Mouse (Mus musculus) thymus, postnatal 0 days (tissue): ENCODE measurements around the gene Sh3bgrl3. TPM values are rescaled to one million over a fixed set of nuclear protein-coding genes. Genes with fewer than 3 reads are reported as not detected.
A peak's percentile ranks its signal among the peaks of the same experiment; 100 is the strongest.
"Not testable (repeated sequence)": the region's sequence is repeated elsewhere in the genome, so short reads cannot be mapped to it uniquely, and the experiment has no call there.

Experiments used
- DNase-seq: peaks from one replicate; pipeline ENCODE4 v3.0.0-alpha.2; 2015; ENCODE audit warnings: low spot score
- polyA plus RNA-seq: library from polyadenylated mRNA; unstranded; fragments of >200 nt; fragmentation: Nextera tagmentation; extraction: Ambion mirVana; gene quantifications from 2 replicates; pipeline ENCODE4 v1.2.1, GENCODE M21; 2015

Gene Sh3bgrl3
- polyA plus RNA-seq: 1,143 and 1,161 TPM in 2 replicates

DNA sequence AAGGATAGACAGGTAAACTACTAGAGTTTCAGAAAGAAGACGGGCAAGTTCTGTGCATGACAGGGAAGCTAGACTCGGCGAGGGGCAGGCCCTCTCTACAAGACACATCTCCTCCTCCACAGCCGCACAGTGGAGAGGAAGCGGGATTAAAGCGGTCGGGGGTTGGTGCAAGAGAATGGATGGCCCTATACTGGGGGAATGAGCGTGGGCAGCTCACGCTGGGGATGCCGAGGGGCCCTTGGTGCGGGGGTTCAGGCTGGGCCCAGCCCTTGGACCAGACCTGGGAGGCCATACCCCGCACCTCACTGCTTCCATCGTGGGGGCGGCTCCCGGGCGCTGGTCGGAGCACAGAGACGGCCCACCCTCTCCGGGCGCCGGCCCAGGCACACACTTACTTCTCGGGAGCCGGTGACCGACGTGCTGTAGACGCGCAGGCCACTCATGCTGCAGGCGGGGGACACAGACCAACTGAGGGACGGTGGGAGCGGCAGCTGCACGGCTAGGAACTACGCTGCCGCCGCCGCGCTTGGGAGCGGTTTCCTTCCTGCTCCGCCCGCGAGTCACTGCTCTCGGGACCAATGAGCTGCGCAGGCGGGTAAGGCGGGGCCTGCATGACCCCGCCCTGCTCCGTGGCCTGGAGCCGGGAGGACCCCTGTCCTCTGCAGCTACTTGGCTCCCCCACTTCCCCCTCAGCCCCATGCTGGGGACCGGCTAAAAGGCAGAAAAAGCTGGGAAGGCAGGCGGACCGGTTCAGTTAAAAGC is at the start of gene Sh3bgrl3:
TSS of gene Sh3bgrl3 (minus strand) at position 569 of the 762 bp plus-strand sequence.
- DNase-seq: peak; percentile 92

DNA sequence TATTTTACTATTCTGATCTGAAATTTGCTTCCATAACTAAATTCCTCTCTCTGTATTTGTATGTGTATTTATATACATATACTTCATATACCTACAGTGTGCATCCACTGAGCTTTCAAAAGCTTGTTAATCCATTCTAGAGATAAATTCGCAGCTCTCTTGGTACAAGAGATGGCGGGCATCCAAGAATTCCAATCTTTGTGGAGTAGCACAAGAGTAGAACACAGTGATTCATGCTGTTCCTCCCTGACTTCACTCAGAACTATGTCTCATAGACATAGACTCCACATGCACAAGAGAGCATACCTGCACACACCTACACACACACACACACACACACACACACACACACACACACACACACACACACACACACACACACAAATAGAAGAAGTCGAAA is 43.8 kb upstream of the Sh3bgrl3 start:
- DNase-seq: no peak

DNA sequence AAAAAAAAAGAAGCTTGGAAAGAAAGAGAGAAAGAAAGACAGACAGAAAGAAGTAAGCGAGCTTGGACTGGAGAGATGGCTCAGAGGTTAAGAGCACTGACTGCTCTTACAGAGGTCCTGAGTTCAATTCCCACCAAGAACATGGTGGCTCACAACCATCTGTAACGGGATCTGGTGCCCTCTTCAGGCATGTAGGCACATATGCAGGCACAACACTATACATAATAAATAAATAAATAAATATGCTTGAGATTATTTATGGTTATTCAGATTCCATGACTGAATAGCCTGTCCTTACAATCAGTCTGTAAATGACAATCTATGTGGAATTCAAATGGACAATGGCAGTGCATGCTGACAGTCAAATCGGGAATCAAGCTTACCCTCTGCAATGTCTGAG is 38.3 kb upstream of the Sh3bgrl3 start:
- DNase-seq: peak; percentile 26

DNA sequence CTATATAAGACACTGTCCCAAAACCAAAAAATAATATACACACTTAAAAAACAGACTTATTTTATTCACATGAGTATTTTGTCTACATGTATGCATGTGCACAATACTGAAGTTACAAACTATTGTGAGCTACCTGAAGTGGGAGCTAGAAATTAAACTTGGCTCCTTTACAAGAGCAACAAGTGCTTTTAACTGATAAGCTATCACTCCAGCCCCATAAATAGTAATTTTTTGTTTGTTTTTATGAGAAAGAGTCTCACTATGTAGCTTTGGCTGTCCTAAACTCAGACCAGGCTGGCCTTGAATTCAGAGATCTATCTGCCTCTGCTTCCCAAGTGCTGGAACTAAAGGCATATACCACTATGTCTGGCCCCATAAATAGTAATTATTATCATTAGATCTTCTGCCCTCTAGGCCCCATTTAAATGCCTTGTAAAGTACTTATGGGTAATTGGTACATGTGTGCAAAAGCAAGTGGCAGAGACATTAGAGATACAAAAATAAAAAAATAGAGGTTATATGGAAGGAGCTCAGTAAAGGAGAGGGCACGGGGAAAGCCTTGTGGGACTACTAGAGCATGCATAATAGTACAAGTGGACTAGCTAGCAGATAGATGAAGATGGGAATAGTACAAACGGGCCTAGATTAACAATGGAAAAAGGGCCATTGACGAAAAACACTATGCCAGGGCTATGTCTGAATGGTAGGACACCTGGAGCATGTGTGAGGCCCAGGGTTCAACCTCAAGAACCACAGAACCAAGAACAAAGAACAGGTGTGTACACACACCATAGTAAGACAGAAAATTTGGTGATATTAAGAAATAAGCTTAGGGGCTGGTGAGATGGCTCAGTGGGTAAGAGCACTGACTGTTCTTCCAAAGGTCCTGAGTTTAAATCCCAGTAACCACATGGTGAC is 37.2 kb upstream of the Sh3bgrl3 start:
- peak; percentile 84 for DNase-seq

DNA sequence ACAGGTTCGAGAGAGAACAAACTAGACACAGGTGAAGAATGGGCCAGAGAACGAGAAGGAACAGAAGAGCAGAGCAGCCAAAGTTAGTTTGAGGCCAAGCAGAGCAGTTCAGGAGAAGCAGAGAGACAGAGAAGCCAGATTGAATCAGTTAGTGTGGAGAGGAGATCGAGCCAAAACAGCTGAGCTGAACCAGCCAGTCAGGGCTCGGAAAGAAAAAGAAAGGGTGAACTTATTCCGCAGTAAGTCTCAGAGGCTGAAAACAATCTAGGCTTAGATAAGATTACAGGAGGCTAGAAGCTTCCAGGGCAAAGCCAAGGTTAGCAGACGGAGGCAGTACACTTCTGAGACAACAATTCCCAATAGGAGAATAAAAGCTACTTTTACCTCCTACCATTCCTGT is 36.4 kb upstream of the Sh3bgrl3 start:
- peak; percentile 26 for DNase-seq

DNA sequence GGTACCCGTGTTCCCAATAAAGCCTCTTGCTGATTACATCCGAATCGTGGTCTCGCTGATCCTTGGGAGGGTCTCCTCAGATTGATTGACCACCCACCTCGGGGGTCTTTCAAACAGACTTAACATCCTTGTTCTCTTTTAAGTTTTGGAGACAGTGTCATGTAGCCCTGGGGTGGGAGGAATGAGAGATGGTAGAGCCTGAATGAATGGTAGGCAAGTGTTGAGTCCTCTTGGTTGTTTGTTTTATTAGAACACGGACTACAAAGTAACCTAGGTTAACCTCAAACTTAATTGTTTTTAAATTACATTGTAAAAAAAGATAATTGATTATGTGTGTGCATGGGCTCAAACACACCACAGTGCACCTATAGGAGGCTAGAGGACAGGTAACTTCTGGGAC is 36.0 kb upstream of the Sh3bgrl3 start:
- DNase-seq: no peak

DNA sequence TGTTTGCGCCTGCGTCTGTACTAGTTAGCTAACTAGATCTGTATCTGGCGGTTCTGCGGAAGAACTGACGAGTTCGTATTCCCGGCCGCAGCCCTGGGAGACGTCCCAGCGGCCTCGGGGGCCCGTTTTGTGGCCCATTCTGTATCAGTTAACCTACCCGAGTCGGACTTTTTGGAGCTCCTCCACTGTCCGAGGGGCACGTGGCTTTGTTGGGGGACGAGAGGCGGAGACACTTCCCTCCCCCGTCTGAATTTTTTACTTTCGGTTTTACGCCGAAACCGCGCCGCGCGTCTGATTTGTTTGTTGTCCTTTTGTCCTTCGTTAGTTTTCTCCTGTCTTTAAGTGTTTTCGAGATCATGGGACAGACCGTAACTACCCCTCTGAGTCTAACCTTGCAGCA is 31.5 kb upstream of the Sh3bgrl3 start:
- peak; percentile 58 for DNase-seq

DNA sequence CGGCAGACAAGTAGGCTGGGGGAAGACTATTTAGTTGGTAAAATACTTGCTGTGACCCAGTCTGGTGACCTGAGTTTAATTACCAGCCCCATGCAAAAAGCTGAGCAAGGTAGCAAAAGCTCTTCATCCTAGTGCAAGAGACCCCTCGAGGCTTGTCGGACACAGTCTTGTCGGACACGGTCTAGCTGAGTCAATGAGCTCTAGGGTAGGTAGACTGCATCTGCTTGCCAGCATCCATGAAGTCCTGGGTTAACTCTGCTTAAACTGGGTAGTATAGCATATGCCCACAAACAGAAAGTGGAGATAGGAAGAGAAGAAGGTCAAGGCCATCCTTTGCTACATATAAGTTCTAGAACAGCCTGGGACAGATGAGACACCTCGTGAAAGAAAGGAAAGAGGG is 30.2 kb upstream of the Sh3bgrl3 start:
- DNase-seq: no peak

DNA sequence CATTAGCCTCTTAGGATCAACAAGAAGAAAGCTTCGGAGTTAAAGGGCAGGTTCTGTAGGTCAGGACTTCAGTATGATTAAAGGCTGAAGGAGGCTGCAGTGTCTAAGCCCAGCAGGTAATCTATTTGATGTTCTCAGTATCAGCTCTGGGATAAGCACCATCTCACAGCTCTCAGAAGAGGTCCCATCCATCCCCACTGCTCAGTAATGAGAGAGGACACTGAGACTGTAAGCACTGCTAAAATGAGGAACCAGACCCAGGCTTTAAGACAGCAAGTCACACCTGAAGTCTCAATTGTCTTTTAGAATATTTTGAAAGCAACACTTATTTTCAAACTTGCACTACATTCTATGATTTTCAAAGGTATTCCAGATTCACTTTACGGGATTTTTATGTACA is 29.0 kb upstream of the Sh3bgrl3 start:
- DNase-seq: no peak

DNA sequence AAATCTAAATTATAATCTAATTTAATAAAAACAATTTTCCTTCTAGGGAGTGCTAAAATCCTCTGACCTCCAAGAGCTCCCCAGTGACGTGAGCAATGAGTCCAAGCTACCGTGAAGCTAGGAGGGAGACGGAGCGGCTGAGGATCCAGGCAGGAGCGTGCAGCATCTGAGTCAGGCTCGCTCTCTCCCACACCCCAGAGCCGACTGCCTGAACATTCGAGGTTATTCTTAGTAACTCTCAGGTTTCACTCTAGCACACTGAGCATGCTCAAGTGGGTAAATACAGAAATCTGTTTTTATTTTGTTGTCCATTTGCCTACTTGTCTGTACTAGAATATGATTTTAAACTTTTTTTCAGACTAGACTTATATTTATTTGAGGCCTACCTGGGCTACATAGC is 28.2 kb upstream of the Sh3bgrl3 start:
- DNase-seq: no peak

DNA sequence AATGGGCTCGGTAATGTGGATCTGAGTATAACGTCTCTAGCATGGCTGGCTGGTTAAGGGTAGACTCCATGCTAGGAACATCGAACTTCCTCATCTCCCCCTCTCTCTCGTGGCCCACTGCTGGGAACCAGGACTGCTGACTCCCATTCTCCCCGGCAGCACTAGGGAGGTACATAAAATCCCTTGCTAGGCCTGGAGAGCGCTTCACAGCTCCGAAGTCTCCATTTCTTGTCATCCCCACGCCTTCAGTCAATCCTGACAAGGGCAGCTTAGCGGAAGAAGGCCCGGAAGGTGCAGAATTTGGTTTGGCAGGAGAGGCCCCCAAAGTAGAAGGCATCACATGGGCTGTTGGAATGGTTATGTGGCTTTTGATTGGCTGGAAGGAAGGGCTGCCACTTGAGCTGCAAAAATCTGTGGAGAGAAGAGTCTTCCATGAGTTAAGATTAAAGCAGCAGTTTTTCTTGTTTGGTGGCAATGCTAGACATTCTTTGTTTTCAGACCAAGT is 27.4 kb upstream of the Sh3bgrl3 start:
- no peak for DNase-seq

DNA sequence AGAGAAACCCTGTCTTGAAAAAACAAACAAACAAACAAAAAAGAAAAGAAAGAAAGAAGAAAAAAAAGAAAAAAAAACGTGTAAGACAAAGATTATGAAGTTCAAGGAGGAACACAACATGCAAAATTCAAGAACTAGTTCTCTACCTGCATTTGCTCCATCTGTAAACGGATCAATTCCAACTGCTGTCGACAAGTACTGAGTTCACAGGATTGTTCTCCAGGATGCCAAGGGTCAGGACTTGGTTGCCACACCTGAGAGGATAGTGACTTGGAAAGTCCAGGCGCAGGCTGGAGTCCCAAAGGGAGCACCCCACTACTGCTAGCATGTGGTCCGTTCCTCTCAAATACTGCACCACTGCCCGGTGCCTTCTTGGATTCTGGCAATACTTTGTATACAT is 26.9 kb upstream of the Sh3bgrl3 start:
- DNase-seq: no peak

DNA sequence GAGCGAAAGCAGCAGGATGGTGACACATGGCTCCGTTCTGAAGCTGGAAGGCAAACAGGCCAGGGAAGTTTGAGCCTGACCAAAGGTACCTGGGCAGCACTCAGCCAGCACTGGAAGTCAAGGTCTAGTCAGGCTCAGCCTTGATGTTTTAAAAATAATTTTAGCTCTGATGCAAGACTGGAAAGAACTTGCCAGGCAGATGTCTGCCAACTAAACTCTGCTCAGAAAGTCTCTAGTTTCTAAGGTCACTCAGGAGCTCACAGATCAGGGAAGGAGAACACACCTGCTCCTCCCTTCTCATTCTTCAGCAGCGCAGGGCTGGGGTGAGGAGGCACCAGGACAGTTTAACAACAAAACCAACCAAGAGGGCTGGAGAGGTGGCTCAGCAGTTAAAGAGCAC is 25.8 kb upstream of the Sh3bgrl3 start:
- DNase-seq: no peak

DNA sequence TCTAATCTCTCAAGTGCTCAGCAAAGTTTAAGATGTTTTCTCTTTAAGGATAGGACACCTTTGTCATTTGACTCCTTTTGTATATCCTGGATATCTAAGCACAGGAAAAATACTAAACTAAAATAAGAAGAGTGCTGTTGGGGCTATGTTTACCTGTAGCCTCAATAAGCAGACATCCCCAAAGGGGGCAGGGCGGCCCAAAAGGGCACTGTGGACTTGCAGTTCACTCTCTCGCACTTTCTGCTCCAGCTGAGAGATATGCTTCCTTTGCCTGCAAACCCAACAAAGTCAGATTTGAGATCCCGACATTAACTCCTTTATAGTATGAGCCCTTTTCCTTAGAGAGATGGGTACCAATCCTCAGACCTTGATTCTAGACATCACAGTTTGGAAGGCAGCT is 25.1 kb upstream of the Sh3bgrl3 start:
- no peak for DNase-seq

DNA sequence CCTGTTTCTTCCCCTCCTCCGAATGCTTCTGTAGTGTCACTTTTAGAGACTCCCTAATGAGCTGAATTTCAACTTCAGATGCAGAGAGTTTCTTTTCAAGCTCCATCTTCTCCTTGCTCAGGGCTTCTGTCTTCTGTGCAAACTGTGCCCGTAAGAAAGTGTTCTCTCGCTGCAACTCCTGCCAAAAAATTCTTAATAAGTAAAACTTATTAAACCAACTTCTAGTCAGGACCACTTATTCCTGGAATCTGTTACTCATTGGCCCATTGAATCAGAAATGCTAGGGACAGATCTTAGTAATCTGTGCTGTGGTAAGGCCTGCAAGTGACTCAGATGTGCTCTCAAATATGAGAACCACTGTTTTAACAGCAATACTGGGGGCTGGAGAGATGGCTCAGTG is 23.5 kb upstream of the Sh3bgrl3 start:
- DNase-seq: no peak

DNA sequence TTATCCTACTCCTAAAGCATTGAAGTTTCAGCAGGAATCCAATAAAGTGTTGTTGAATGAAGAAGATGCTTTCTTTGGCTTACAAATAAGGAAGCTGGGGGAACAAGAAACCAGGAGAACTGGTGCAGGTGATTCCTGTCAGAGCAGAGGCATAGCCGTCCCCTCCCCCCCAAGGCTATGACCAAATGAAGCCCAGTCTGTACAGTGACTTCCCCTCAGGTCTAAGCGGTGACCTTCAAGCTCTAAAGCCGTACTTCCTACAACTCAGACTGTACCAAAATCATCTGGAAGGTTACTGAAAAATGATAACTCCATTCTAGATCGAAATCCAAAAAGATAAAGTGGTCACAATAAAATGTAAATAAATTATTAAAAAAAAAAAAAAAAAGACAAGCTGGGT is 20.8 kb upstream of the Sh3bgrl3 start:
- no peak for DNase-seq

DNA sequence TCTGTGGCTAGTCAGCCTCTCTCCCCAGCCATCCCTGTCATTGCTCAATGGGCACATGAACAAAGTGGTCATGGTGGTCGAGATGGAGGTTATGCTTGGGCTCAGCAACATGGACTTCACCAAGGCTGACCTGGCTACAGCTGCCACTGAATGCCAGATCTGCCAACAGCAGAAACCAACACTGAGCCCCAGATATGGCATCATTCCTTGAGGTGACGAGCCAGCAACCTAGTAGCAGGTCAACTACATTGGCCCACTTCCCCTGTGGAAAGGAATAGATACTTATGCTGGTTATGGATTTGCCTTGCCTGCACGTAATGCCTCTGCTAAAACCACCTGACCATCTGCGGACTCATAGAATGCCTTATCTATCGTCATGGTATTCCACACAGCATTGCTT is 15.7 kb upstream of the Sh3bgrl3 start:
- not testable (repeated sequence) for DNase-seq

DNA sequence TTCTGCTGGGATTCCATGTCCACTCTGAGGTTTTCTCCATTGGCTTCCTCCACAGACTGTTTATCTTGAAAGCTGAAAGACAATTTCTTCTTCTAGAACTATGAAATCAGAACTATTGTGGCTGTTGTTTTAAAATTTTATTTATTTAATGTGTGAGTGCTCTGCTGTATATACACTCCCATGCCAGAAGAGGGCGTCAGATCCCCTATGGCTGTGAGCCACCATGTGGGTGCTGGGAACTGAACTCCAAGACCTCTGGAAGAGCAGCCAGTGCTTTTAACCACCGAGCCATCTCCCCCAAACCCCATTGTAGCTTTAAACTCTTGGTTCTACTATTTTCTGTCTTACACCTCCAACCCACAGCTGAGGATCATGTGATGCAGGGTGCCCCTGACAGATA is 10.3 kb upstream of the Sh3bgrl3 start:
- DNase-seq: no peak

DNA sequence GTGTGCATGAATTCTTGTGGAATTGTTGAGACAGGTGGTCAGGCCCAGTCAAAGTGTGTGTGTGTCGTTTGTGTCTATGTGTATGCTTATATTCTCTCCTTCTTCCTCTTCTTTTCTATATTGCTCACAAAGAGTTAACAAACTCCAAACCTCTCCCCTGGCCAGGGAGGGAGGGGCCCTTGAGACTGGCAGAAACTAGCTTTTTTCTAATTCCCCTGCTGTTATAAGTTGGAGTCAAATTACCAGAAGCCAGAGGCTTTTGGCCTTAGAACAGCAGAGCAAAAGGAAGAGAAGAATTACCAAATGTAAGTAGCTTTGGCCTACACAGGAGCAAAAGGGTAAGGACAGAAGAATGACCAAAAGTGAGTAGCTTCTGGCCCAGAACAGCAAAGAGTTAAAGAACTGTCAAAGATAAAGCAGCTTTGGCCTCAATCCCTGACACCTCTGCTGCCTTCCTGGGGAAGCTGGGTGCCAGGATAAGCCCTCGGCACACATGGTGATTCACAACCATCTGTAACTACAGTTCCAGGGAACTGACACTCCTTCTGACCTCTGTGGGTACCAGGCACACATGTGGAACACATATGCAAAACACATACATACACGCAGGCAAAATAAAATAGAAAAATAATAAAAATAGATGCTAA is 7.8 kb upstream of the Sh3bgrl3 start:
- no peak for DNase-seq

DNA sequence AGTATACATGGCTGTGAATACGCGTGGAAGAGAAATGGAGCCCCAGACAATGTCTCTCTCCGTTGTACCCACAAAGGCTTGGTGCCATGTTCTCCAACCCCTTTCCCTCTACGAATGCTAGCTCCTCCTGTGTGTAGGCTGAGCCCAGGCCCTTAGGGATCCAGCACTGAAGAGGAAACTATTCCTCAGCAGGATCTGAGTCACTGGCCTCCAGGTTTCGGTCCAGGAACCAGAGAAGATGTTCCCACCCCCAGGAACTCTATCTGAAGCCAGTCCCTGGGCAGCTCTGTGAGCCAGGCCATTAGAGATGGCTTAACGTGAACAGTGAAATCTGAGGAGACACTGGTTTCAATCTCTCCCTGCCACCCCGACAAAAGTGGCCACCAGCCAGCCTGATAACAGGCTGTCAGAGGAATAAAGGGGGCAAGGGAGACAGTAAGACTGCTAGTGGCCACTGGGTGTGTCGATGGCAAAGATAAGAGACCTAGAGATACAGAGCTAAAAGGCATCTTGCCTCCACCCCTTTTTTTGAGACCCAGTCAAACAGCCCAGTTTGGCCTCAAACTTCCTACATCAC is 4.0 kb upstream of the Sh3bgrl3 start:
- DNase-seq: no peak

DNA sequence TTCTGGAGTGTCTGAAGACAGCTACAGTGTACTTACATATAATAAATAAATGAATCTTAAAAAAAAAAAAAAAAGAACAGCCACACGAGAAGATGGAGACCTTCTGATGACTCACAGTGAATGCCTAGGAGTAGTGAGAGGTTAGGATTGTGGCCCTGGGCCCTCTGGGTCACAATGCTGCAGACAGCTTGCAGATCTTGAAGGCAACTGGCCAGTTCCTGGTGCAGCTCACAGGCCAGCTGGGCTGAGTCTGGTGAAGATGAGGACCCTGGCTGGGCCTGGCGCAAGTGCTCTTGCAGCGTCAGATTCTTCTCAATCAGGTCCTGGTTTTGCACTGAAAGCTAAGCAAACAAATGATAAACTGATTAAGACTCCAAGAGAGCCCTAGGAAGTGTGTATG is 3.5 kb upstream of the Sh3bgrl3 start:
- no peak for DNase-seq
